Mouse (Mus musculus): ENCODE measurements around the gene Trip12. TPM values are rescaled to one million over a fixed set of nuclear protein-coding genes. Genes with fewer than 3 reads are reported as not detected.

Gene Trip12
- total RNA-seq (2021) = 100 to 1,000 TPM; 195 to 201 TPM
- long read RNA-seq, experiment 1, full-length matches to known transcripts = 5 of 42 reads
- long read RNA-seq, experiment 1, partial matches to known transcripts = 25 of 42 reads
- long read RNA-seq, experiment 1, other reads (novel, unspliced or antisense) = 12 of 42 reads
- long read RNA-seq, experiment 2, full-length matches to known transcripts = 6 of 43 reads
- long read RNA-seq, experiment 2, partial matches to known transcripts = 14 of 43 reads
- long read RNA-seq, experiment 2, other reads (novel, unspliced or antisense) = 23 of 43 reads

- intact Hi-C loops (cut with DNase I) = no loop called here
Measured at GRCm38 (mm10) chr1:84840018-84840664, at the start of gene Trip12. Gene Trip12 (minus strand): TSS chr1:84840516.

GRCm38 (mm10) chr1:84890005-84890393, 49.7 kb upstream of the Trip12 start:
- intact Hi-C loops (cut with DNase I) = no loop called here
- no peak for DNase-seq

More at GRCm38 (mm10) chr1:84840018-84840664, at the start of gene Trip12:
- DNase-seq = no peak

- intact Hi-C loops (cut with DNase I) = no loop called here
- DNase-seq = no peak
Measured at GRCm38 (mm10) chr1:84889330-84890004, 49.2 kb upstream of the Trip12 start.

GRCm38 (mm10) chr1:84885921-84886320, 45.6 kb upstream of the Trip12 start:
- no peak for DNase-seq
- intact Hi-C loops (cut with DNase I) = no loop called here

GRCm38 (mm10) chr1:84885174-84885573, 44.9 kb upstream of the Trip12 start:
- intact Hi-C loops (cut with DNase I) = no loop called here
- DNase-seq = peak in 1 of 2 experiments; percentile 10

- no peak for DNase-seq
- intact Hi-C loops (cut with DNase I) = loop anchor here (5.0 kb wide), 1 partner anchor 152 kb away; no protein-coding TSS in a partner anchor
Measured at GRCm38 (mm10) chr1:84883889-84884288, 43.6 kb upstream of the Trip12 start.

GRCm38 (mm10) chr1:84882937-84883336, 42.6 kb upstream of the Trip12 start:
- intact Hi-C loops (cut with DNase I) = loop anchor here (5.0 kb wide), 1 partner anchor 151 kb away; no protein-coding TSS in a partner anchor
- no peak for DNase-seq

GRCm38 (mm10) chr1:84882066-84882532, 41.8 kb upstream of the Trip12 start:
- no peak for DNase-seq
- intact Hi-C loops (cut with DNase I) = loop anchor here (5.0 kb wide), 1 partner anchor 150 kb away; no protein-coding TSS in a partner anchor

GRCm38 (mm10) chr1:84881248-84882065, 41.1 kb upstream of the Trip12 start:
- no peak for DNase-seq
- intact Hi-C loops (cut with DNase I) = loop anchor here (5.0 kb wide), 1 partner anchor 149 kb away; no protein-coding TSS in a partner anchor

GRCm38 (mm10) chr1:84879571-84880120, 39.3 kb upstream of the Trip12 start:
- no peak for DNase-seq
- intact Hi-C loops (cut with DNase I) = loop anchor here (5.0 kb wide), 1 partner anchor 147 kb away; no protein-coding TSS in a partner anchor

GRCm38 (mm10) chr1:84877590-84877989, 37.3 kb upstream of the Trip12 start:
- intact Hi-C loops (cut with DNase I) = no loop called here
- DNase-seq = no peak

- intact Hi-C loops (cut with DNase I) = no loop called here
- DNase-seq = no peak
Measured at GRCm38 (mm10) chr1:84872939-84873338, 32.6 kb upstream of the Trip12 start.

GRCm38 (mm10) chr1:84872105-84872504, 31.8 kb upstream of the Trip12 start:
- intact Hi-C loops (cut with DNase I) = no loop called here
- no peak for DNase-seq

- intact Hi-C loops (cut with DNase I) = no loop called here
Measured at GRCm38 (mm10) chr1:84871131-84871530, 30.8 kb upstream of the Trip12 start.

GRCm38 (mm10) chr1:84869498-84869897, 29.2 kb upstream of the Trip12 start:
- intact Hi-C loops (cut with DNase I) = no loop called here
- no peak for DNase-seq

More at GRCm38 (mm10) chr1:84871131-84871530, 30.8 kb upstream of the Trip12 start:
- no peak for DNase-seq

- intact Hi-C loops (cut with DNase I) = no loop called here
- no peak for DNase-seq
Measured at GRCm38 (mm10) chr1:84868841-84869240, 28.5 kb upstream of the Trip12 start.

- no peak for DNase-seq
- intact Hi-C loops (cut with DNase I) = no loop called here
Measured at GRCm38 (mm10) chr1:84868311-84868710, 28.0 kb upstream of the Trip12 start.

GRCm38 (mm10) chr1:84866706-84867230, 26.5 kb upstream of the Trip12 start:
- DNase-seq = no peak
- intact Hi-C loops (cut with DNase I) = no loop called here

- intact Hi-C loops (cut with DNase I) = no loop called here
- DNase-seq = no peak
Measured at GRCm38 (mm10) chr1:84866231-84866630, 25.9 kb upstream of the Trip12 start.

GRCm38 (mm10) chr1:84864645-84865044, 24.3 kb upstream of the Trip12 start:
- intact Hi-C loops (cut with DNase I) = no loop called here
- no peak for DNase-seq
